Mouse (Mus musculus): ENCODE results near the gene Cabin1.

The Cabin1 gene

DNA sequence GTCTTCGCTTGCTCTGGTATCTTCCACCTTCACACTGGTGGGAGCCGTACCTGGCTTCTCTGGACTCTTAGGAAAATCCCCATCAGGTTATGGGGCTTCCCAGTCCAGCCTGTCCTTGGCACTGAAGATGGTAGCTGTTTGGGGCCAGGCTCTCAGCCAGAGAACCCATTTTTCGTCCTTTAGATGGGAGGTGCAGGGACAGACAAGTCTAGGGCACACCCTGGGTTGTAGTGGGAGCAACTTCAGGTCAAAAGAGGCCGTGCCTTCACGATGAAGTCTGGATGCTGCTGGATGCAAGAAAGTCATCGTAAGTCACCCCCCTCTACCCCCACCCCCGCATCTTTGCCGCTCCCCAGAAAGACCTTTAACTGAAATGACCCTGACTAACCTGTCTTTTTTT, 129.5 kb downstream of the Cabin1 start:
- peak in 1 of 2 experiments; percentile 10 for DNase-seq

DNA sequence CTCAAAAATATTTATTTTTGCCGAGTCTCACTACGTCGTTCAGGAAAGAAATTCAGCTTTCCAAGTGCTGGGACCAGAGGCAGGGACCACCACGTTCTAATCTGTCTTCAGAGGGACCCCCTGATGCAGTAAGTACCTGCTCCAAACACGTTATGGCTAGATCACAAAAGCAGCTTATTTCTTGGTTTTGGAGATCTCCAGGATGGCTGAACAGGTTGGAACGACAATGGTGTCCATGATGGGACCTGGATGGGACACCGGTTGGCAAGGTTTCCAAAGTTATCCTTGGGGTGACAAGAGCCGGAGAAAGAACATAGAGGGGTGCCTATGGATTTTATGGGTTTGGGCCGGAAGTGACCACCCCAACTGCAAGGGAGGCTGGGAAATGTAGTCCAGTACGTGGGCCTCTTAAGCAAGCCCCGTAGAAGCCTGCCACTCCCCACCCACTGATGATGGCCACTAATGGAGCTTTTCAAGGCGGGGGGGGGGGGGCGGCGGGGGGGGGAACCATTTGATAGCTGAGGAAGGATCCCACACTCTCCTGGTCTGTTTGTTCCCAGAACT, 130.5 kb downstream of the Cabin1 start:
- DNase-seq, result no peak

DNA sequence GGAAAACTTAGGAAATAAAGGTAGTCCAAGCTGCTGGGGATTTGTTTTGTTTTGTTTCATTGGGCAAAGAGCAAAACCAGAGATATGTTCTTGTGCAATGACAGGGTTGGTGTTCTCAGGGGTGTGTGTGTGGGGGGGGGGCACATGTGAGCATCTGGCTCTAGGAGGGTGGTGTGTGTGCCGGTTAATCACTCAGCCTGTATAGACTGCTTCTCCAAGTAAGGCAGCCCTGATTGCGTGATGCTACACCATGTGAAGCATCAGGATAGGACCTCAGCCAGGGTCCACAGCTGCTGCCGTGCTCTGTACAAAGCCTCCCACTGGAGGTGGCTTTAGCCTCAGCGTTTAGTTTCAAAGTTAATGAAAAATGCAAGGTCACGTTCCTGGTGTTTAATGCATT, 131.1 kb downstream of the Cabin1 start:
- no peak for DNase-seq

DNA sequence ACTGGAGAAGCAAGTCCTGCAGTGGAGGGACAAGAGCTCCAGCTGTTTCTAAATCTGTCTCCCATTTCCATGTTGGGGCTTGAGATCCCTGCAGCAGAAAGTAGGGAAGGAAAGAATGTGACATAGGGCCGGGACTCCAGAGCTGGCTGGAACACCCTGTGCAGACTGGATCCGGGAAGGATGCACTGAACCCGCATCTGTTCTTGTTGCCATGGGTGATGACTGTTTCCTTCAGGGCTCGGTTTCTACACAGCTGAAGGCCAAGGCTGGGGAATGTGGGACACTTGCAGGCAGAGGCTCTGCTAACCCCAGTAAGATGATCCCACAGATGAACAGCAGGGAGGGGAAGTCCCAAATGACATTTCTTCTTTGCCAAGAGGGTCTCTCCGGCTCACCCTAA, 131.5 kb downstream of the Cabin1 start:
- no peak for DNase-seq

DNA sequence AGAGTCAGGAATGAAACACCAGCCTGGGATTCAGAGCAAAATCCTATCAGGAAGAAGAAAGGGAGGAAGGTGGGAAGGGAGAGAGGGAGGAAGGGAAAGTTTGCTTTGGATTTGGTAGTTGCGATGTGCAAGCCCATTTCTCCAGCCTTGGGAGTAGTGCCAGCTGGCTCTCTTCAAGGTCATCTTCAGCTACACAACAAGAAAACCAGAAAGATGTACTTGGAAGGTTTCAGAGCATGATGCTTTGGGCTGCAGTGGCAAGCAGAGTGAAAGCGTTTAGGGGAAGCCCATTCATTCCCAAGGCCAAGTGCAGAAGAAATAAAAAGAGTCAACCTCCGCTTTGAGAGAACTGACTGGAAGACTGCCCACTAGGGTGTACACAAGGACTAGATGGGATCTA, 136.7 kb downstream of the Cabin1 start:
- DNase-seq, result no peak

DNA sequence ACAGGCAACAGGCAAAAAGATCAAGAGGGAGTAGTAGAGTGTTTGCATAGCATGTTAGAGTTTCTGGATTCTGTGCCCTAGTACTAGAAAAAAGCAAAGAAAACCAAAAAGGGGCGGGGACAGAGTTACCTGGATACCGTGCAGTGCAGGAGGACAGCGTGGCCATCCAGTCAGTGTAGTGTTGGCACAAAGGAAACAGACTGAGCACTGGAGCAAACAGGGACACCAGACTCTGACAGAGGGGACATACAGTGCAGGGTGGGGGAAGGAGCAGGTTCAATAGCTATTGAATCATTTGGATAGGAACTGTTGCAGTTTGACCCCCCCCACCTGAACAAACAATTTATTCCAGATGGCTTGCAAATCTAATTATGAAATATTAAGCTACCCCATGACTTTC, 137.2 kb downstream of the Cabin1 start:
- DNase-seq, result no peak

DNA sequence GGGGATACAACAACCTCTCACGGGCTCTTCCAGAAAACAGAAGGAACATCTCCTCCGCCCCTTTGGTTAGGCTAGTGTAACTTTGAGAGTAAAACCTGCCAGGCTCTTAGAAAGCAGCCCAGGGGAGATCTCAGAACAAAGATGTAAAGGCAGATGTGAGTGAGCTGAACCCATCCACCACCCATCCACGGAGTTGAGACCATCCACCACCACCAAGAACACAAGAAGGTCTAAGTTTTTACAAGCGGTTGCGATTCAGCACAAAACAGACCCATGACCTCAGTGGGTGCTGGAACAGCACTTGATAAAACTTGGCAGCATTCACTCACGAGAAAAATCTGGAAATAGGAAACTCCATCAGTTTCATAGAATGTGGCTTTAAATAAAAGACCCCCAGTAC, 138.2 kb downstream of the Cabin1 start:
- no peak for DNase-seq

DNA sequence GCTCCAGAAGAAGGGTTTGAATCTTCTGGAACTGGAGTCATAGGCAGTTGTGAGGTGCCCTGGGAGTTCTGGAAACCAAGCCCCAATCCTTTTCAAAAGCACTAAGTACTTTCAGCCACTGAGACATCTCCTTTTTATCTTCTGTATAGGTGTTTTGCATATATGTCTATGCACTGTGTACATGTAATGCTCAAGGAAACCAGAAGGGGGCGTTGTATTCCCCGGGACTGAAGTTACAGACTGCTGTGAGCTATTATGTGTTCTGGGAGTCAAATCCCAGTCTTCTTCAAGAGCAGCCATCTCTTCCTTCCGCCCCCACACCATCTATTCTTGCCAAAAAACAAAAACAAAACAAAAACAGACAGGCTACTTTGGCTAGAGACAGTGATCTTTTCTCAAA, 143.3 kb downstream of the Cabin1 start:
- no peak for DNase-seq

DNA sequence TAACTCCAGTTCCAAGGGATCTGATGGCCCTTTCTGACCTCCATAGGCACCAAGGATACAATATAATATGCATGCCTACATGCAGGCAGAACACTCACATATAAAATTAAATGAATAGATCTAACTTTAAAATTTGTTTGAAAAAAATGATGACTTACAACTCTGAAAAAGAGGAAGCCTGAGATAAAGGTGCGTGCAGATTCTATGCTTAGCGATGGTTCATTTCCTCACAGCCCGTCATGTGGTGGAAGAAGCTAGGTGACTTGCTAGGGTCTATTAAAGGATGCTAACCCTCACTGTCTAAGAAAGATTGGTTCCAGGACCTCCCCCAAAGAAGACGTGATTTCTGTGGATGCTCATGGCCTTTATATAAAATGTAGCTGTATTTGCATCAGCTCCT, 148.1 kb downstream of the Cabin1 start:
- no peak for DNase-seq

DNA sequence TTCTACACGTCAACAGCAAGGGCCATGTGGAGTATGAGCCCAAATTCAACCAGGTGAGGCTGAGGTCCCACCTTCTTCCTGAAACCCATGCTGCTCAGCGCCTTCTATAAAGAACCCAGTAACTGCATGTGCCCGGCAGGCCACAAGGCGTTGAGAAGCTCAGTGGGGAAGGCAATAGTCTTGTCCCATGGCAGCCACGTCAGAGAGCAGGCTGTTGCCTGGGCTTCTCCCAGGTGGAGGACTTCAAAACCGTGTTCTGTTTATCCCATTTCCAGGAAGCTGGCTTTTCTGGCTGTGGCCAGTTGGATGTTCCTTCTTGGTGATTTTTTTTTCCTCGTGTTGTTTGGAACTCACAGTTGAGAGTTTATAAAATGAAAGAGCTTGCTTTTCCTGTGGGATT, 153.7 kb downstream of the Cabin1 start:
- no peak for DNase-seq

DNA sequence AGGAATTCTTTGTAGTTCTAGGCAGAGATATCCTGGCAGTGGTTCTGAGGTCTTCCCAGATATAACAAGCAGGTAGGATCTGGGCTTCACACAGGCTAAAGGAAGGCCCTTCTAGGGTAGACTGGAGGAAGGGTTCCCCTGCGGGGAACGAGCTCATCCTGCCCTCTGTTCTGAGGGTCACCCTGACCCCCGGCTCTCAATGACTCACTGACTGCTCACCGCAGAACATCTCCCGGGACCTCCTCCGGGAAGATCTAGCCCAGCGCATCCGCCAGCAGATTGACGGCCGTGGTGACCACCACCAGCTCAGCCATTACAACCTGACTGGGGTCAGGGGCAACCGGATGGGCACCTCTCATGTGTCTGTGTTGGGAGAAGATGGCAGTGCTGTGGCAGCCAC, 155.2 kb downstream of the Cabin1 start:
- no peak for DNase-seq

DNA sequence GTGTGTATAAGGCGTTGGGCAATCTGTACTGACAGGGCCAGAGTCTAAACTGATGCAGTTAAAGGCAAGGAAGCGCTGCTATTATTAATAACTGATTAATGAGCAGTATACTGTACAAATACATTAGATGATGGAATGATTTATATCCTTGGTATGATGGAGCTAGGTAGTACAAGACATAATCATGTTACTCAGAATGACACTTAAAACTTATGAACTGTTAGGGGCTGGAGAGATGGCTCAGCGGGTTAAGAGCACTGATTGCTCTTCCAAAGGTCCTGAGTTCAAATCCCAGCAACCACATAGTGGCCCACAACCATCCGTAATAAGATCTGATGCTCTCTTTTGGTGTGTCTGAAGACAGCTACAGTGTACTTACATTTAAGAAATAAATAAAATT, 156.9 kb downstream of the Cabin1 start:
- no peak for DNase-seq

DNA sequence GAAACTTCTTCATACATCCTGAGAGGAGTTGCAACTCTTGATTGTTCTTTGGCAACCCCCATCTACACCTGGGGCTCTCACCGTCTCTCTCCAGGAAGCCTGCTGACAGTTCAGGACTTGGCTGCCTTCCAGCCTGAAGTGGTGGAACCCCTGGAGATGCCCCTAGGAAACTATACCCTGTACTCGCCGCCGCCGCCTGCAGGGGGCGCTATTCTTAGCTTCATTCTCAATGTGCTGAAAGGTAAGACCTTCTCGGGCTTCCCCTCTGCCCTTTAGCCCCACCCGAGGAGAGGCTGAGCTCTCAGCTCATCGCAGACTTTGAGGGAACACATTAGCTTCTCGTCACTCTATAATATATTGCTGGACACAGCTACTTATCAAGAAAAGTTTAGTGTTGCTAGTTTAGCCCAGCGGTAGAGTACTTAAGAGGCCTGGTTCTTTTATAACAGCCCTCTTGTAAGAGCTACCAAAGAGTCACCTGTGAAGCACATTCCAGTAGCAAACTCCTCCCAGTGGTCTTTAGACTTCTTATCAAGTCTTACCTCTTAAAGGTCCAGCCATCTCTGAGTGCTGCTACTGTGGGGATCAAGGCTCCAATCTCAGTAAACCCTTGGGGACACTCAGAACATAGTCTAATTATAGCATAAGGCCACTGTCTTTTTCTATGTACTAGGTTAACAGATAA, 158.8 kb downstream of the Cabin1 start:
- DNase-seq, result no peak

DNA sequence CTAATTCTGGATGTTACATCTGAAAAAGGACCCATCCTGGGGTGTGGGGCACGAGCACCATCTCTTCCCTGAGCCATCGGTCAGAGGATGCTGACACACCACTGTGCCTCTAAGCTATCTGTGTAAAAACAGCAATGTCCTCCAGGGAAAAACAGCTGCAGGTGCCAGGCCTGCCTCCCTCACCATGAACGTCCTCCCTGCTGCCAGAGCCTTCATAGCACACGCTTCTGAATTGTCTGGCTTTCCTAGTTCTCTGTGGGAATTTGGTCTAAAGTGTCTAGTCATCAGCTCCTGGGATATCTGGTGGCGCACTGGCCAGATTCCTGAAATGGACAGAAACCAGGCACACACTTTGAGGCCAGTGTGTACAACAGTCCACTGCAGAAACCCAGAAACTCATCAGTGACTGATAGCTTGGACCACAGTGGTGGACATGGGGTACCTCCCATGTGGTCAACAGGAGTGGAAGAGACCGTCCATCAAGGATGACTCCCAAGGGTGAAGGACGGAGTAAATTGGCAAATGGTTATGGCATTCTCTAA, 163.9 kb downstream of the Cabin1 start:
- DNase-seq, result no peak

Measured in cerebellum, adult 18-20 months (tissue).